Mouse (Mus musculus) heart, embryonic 13.5 days (tissue): Measurements from ENCODE around the gene Clpx. TPM values are rescaled to one million over a fixed set of nuclear protein-coding genes. Genes with fewer than 3 reads are reported as not detected.

ENCODE experiments used
- ATAC-seq: fragments of 200-750 bp; cut with Nextera tagmentation; 2 replicates; pipeline ENCODE4 v1.8.0; 2017; ENCODE audit warnings: moderate TSS enrichment; ENCODE audit not compliant: insufficient number of reproducible peaks, low FRiP score, low TSS enrichment; ENCODE audit errors: extremely low read depth
- H3K27ac ChIP-seq: fragments of 300-500 bp; sonication (generic); replicated peaks from 2 replicates; pipeline ENCODE4 v1.5.1; 2015; ENCODE audit warnings: moderate library complexity, mild to moderate bottlenecking, inconsistent platforms
- H3K27me3 ChIP-seq: fragments of 300-500 bp; sonication (generic); replicated peaks from 2 replicates; pipeline ENCODE4 v1.6.1; 2015; ENCODE audit warnings: mild to moderate bottlenecking, inconsistent platforms
- H3K36me3 ChIP-seq: fragments of 300-500 bp; sonication (generic); 2 replicates; pipeline ENCODE4 v1.6.1; 2015; ENCODE audit warnings: mild to moderate bottlenecking, inconsistent platforms
- H3K4me1 ChIP-seq: fragments of 300-500 bp; sonication (generic); 2 replicates; pipeline ENCODE4 v1.6.1; 2015; ENCODE audit warnings: inconsistent platforms
- H3K4me2 ChIP-seq: fragments of 300-500 bp; sonication (generic); 2 replicates; pipeline ENCODE4 v1.6.1; 2015; ENCODE audit warnings: inconsistent platforms, mild to moderate bottlenecking, moderate library complexity
- H3K4me3 ChIP-seq: fragments of 300-500 bp; sonication (generic); 2 replicates; pipeline ENCODE4 v1.5.1; 2015; ENCODE audit warnings: moderate library complexity, mild to moderate bottlenecking, inconsistent platforms
- H3K9ac ChIP-seq: fragments of 300-500 bp; sonication (generic); 2 replicates; pipeline ENCODE4 v1.6.1; 2015; ENCODE audit warnings: inconsistent platforms, mild to moderate bottlenecking, moderate library complexity
- H3K9me3 ChIP-seq: fragments of 300-500 bp; sonication (generic); 2 replicates; pipeline ENCODE4 v1.6.1; 2016; ENCODE audit warnings: inconsistent platforms
- WGBS: fragments of 180-500 bp; shearing (Covaris S2); methylation state at CpG from one replicate; pipeline ENCODE4 v1.1.7; 2015; ENCODE audit warnings: mixed read lengths; 5-methylcytosine and 5-hydroxymethylcytosine counted together
- polyA plus RNA-seq: library from polyadenylated mRNA; unstranded; fragments of >200 nt; fragmentation: Nextera tagmentation; extraction: Ambion mirVana; gene quantifications from 2 replicates; pipeline ENCODE4 v1.2.1, GENCODE M21; 2015

Gene Clpx
- 40.4 and 41.3 TPM in 2 replicates for polyA plus RNA-seq

- peaks cover 18% of the 10 kb centered on the region for H3K36me3 ChIP-seq
- H3K4me1 ChIP-seq, result peaks cover 23% of the 10 kb centered on the region
- H3K27ac ChIP-seq, result peak within 1 kb of the TSS; percentile 86
- peak within 1 kb of the TSS; percentile 97 for H3K9ac ChIP-seq
- H3K9me3 ChIP-seq, result no peaks in the 10 kb centered on the region
- peak within 1 kb of the TSS; percentile 96 for H3K4me3 ChIP-seq
- H3K27me3 ChIP-seq, result no peaks in the 10 kb centered on the region
- H3K4me2 ChIP-seq, result peak within 1 kb of the TSS; percentile 82
- under 1% methylated on average over 71 of the region's 71 CpGs for WGBS
- ATAC-seq, result peak; percentile 97
Measured at GRCm38 (mm10) chr9:65293973-65294715, at the start of gene Clpx. TSS of gene Clpx (plus strand) at chr9:65294260.

- 59% methylated on average over 16 of the region's 16 CpGs for WGBS
- 0 out of 2 replicates have a peak overlapping the region, but pooled peaks have one; percentile 8 for H3K27ac ChIP-seq
- no peaks in the 10 kb centered on the region for H3K9me3 ChIP-seq
- no peaks in the 10 kb centered on the region for H3K36me3 ChIP-seq
- H3K4me3 ChIP-seq, result no peak overlapping the region
- H3K9ac ChIP-seq, result no peak overlapping the region
- no peaks in the 10 kb centered on the region for H3K27me3 ChIP-seq
- no peak for ATAC-seq
- no peak overlapping the region for H3K4me2 ChIP-seq
- H3K4me1 ChIP-seq, result peaks cover 19% of the 10 kb centered on the region; the same call in 1 of the 2 replicates
Measured at GRCm38 (mm10) chr9:65247502-65248376, 46.3 kb upstream of the Clpx start.

GRCm38 (mm10) chr9:65248377-65248690 is 45.7 kb upstream of the Clpx start:
- Histone ChIP-seq H3K4me2 (no peak overlapping the region), H3K9ac (no peak overlapping the region), H3K9me3 (no peaks in the 10 kb centered on the region), H3K4me1 (peaks cover 14% of the 10 kb centered on the region; the same call in 1 of the 2 replicates), H3K4me3 (no peak overlapping the region), H3K27ac (0 out of 2 replicates have a peak overlapping the region, but pooled peaks have one; percentile 8), H3K36me3 (no peaks in the 10 kb centered on the region), H3K27me3 (no peaks in the 10 kb centered on the region)
- WGBS, result 76% methylated on average over 5 of the region's 5 CpGs
- ATAC-seq, result no peak

DNA sequence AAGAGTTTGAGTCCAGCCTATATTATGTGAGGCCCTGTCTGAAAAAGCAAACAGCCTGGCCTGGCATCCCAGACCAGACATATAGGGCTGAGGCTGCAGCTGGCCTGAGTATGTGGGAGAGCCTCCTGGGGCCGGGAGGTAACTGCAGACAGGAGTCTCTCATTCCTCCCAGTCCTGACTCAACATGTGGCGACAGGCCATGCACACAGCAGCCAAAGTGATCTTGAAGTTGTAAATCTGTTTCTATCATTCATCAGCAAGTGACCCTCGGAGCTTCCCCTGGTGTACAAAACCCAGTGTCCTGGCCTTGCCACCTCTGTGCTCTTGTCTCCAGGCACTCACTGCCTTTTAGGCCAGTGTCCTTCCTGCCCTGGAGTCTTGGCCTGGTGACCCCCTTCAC is 42.0 kb upstream of the Clpx start:
- 57% methylated on average over 3 of the region's 3 CpGs for WGBS
- Histone ChIP-seq H3K27me3 (no peaks in the 10 kb centered on the region), H3K4me3 (no peak overlapping the region), H3K9me3 (no peaks in the 10 kb centered on the region), H3K27ac (no peak overlapping the region), H3K36me3 (no peaks in the 10 kb centered on the region), H3K4me1 (peaks cover 8% of the 10 kb centered on the region; the same call in 1 of the 2 replicates), H3K4me2 (no peak overlapping the region), H3K9ac (no peak overlapping the region)
- no peak for ATAC-seq

GRCm38 (mm10) chr9:65255906-65256600 is 38.0 kb upstream of the Clpx start:
- WGBS, result 67% methylated on average over 11 of the region's 11 CpGs
- Histone ChIP-seq H3K4me3 (no peak overlapping the region), H3K27ac (no peak overlapping the region), H3K9me3 (no peaks in the 10 kb centered on the region), H3K4me1 (no peaks in the 10 kb centered on the region), H3K9ac (no peak overlapping the region), H3K4me2 (no peak overlapping the region), H3K27me3 (no peaks in the 10 kb centered on the region), H3K36me3 (no peaks in the 10 kb centered on the region)
- no peak for ATAC-seq

- no peaks in the 10 kb centered on the region for H3K36me3 ChIP-seq
- H3K27me3 ChIP-seq, result no peaks in the 10 kb centered on the region
- H3K4me3 ChIP-seq, result no peak overlapping the region
- H3K4me1 ChIP-seq, result no peaks in the 10 kb centered on the region
- no peak for ATAC-seq
- WGBS, result 63% methylated on average over 9 of the region's 9 CpGs
- H3K9ac ChIP-seq, result no peak overlapping the region
- H3K27ac ChIP-seq, result no peak overlapping the region
- H3K9me3 ChIP-seq, result no peaks in the 10 kb centered on the region
- H3K4me2 ChIP-seq, result no peak overlapping the region
Measured at GRCm38 (mm10) chr9:65257218-65257910, 36.7 kb upstream of the Clpx start.

GRCm38 (mm10) chr9:65259366-65259765 is 34.7 kb upstream of the Clpx start:
- WGBS, result 70% methylated on average over 7 of the region's 7 CpGs
- H3K36me3 ChIP-seq, result no peaks in the 10 kb centered on the region
- H3K27me3 ChIP-seq, result no peaks in the 10 kb centered on the region
- H3K4me3 ChIP-seq, result no peak overlapping the region
- no peak overlapping the region for H3K4me2 ChIP-seq
- ATAC-seq, result no peak
- no peak overlapping the region for H3K27ac ChIP-seq
- no peaks in the 10 kb centered on the region for H3K9me3 ChIP-seq
- H3K9ac ChIP-seq, result no peak overlapping the region
- H3K4me1 ChIP-seq, result no peaks in the 10 kb centered on the region

DNA sequence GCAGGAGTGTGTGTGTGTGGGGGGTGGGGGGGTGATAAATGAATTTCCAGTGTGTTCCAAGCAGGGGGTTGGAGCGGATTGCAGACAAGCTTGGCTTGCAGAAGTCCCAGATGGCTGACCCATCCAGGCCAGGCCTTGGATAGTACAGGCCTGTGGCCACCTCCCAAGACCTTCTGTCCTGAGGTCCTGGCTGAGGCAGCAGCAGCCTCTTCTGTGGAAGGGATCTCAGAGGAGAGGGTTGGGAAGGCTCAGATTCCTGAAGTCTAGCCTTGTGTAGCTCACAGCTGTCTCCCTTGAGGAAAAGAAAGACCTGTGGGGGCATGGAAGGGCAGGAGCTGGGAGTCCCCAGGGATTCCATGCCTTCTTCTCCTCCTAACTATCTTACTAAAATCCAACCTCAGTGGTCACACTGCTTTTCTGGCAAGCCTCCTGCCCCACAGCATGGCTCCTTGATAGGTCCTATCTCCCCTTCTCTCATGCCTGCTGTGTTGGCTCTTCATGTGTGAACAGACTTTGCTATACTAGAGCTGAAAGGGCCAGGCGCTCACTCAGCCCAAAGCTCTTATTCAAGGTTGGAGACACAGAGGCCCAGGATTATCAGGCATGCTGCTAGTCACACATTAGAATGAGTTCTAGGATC is 32.3 kb upstream of the Clpx start:
- no peak overlapping the region for H3K4me2 ChIP-seq
- 73% methylated on average over 2 of the region's 2 CpGs for WGBS
- H3K4me1 ChIP-seq, result no peaks in the 10 kb centered on the region
- no peak for ATAC-seq
- H3K36me3 ChIP-seq, result no peaks in the 10 kb centered on the region
- H3K9me3 ChIP-seq, result no peaks in the 10 kb centered on the region
- H3K4me3 ChIP-seq, result no peak overlapping the region
- H3K27ac ChIP-seq, result no peak overlapping the region
- no peak overlapping the region for H3K9ac ChIP-seq
- no peaks in the 10 kb centered on the region; the same call in 1 of the 2 replicates for H3K27me3 ChIP-seq

DNA sequence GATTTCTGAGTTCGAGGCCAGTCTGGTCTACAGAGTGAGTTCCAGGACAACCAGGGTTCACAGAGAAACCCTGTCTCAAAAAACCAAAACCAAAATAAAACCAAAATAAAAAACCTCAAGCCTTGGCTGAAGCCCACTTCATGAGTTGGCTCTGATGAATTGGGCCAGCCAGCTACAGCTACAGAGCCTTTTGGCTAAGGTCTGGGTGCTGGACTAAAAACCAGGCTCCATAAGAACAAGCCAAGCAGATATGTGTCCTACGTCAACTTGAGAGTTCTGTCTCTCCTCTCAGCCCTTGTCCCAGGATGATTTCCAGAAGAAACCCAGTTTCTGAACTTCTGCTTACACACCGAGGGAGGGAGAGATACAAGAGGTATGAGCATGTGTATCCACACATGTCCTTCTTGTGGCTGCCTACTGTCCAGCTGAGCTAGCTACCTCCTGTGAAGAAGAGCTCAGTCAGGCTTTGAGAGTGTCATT is 31.4 kb upstream of the Clpx start:
- H3K9ac ChIP-seq, result no peak overlapping the region
- no peak for ATAC-seq
- H3K4me1 ChIP-seq, result 0 out of 2 replicates have a peak, but pooled peaks cover 2% of the 10 kb centered on the region
- WGBS, result 80% methylated on average over 3 of the region's 3 CpGs
- no peaks in the 10 kb centered on the region; the same call in 1 of the 2 replicates for H3K27me3 ChIP-seq
- H3K9me3 ChIP-seq, result no peaks in the 10 kb centered on the region
- no peak overlapping the region for H3K4me3 ChIP-seq
- no peak overlapping the region for H3K27ac ChIP-seq
- H3K36me3 ChIP-seq, result no peaks in the 10 kb centered on the region
- H3K4me2 ChIP-seq, result no peak overlapping the region

DNA sequence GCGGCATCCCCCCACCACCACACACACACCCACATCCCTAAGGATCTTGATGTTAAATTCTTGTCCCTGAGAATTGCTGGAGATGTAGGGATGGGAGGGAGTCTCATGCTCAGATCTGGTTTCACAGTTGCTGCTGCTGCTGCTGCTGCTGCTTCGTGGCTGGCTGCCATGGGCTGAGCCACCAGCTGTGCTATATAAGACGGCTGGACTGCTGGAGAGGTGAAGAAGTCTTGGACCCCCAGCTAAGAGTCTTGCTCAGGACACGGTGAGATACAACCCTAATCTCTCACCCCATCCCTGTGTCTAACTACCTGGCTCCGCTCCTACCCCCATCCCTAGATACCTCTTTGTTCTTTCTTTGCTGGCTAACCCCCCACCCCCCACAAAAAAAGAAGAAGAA is 29.1 kb upstream of the Clpx start, which contains the start of gene Cilp:
Gene Cilp, plus strand, starts transcription at position 222 of the 400 bp plus-strand sequence.
- 38% methylated on average over 5 of the region's 5 CpGs for WGBS
- H3K4me3 ChIP-seq, result no peak within 1 kb of the TSS
- no peak for ATAC-seq

More for the DNA sequence above, 29.1 kb upstream of the Clpx start, which contains the start of gene Cilp:
- no peaks in the 10 kb centered on the region for H3K9me3 ChIP-seq
- 0 out of 2 replicates have a peak, but pooled peaks cover 5% of the 10 kb centered on the region for H3K4me1 ChIP-seq
- no peak within 1 kb of the TSS for H3K4me2 ChIP-seq
- no peak within 1 kb of the TSS for H3K27ac ChIP-seq
- H3K27me3 ChIP-seq, result peaks cover 9% of the 10 kb centered on the region
- H3K36me3 ChIP-seq, result no peaks in the 10 kb centered on the region
- no peak within 1 kb of the TSS for H3K9ac ChIP-seq
